Mouse (Mus musculus) erythroblast, embryonic 14.5 days (primary cell): ENCODE data around the gene Luzp1.

Experiments
- GATA1 ChIP-seq: IDR thresholded peaks from 2 replicates; pipeline ENCODE4 v1.6.1; 2012; ENCODE audit warnings: low read length, inconsistent platforms, mixed read lengths
- TAL1 ChIP-seq: IDR thresholded peaks from 3 replicates; pipeline ENCODE4 v1.6.1; 2012; ENCODE audit warnings: low read length, inconsistent platforms, mixed read lengths

- TF ChIP-seq GATA1 (no peak), TAL1 (no peak)
Observed at GRCm38 (mm10) chr4:136495993-136496392, 26.4 kb downstream of the Luzp1 start.
